Mouse (Mus musculus): ENCODE results near the gene Slc30a4. TPM values are rescaled to one million over a fixed set of nuclear protein-coding genes. Genes with fewer than 3 reads are reported as not detected.

The Slc30a4 gene
- polyA plus RNA-seq, 1 experiment from 2014 or later = 12.9 TPM

GRCm38 (mm10) chr2:122672841-122673240 is 29.6 kb downstream of the Slc30a4 start:
- H3K27ac ChIP-seq (replicated peaks; ENCODE audit: low read depth, low read length) = no peak overlapping the region
- H3K4me3 ChIP-seq (ENCODE audit: low read depth, low read length) = no peak overlapping the region
- H3K9me3 ChIP-seq (replicated peaks; ENCODE audit: control insufficient read depth, low read length) = no peaks in the 10 kb centered on the region
- H3K4me2 ChIP-seq (ENCODE audit: low read depth, low read length) = no peak overlapping the region
- DNase-seq (ENCODE audit: low spot score) = no peak
- no peak overlapping the region for H3K9ac ChIP-seq (replicated peaks; ENCODE audit: low read length)
- H3K36me3 ChIP-seq (replicated peaks; ENCODE audit: control insufficient read depth, insufficient read depth, low read depth, low read length) = no peaks in the 10 kb centered on the region
- ATAC-seq (replicated peaks; ENCODE audit: insufficient number of reproducible peaks, low FRiP score, low TSS enrichment, low read depth) = no peak
- 75% methylated on average over 5 of the region's 5 CpGs for WGBS
- no peaks in the 10 kb centered on the region for H3K4me1 ChIP-seq (ENCODE audit: control insufficient read depth, insufficient read depth, low read length)
- H3K27me3 ChIP-seq (ENCODE audit: control insufficient read depth, insufficient read depth, low read length) = no peaks in the 10 kb centered on the region

- no peak overlapping the region for H3K27ac ChIP-seq (replicated peaks; ENCODE audit: low read depth, low read length)
- 75% methylated on average over 5 of the region's 5 CpGs for WGBS
These were observed 30.7 kb downstream of the Slc30a4 start for GRCm38 (mm10) chr2:122671714-122672113.

GRCm38 (mm10) chr2:122667856-122668255 is 34.6 kb downstream of the Slc30a4 start:
- Histone ChIP-seq H3K4me3 (ENCODE audit: low read depth, low read length) (no peak overlapping the region), H3K9me3 (replicated peaks; ENCODE audit: control insufficient read depth, low read length) (no peaks in the 10 kb centered on the region), H3K4me2 (ENCODE audit: low read depth, low read length) (no peak overlapping the region), H3K4me1 (ENCODE audit: control insufficient read depth, insufficient read depth, low read length) (no peaks in the 10 kb centered on the region), H3K9ac (replicated peaks; ENCODE audit: low read length) (no peak overlapping the region), H3K27ac (replicated peaks; ENCODE audit: low read depth, low read length) (no peak overlapping the region), H3K27me3 (ENCODE audit: control insufficient read depth, insufficient read depth, low read length) (no peaks in the 10 kb centered on the region), H3K36me3 (replicated peaks; ENCODE audit: control insufficient read depth, insufficient read depth, low read depth, low read length) (no peaks in the 10 kb centered on the region)
- peak; percentile 60 for DNase-seq (ENCODE audit: low spot score)
- 53% methylated on average over 5 of the region's 5 CpGs for WGBS
- ATAC-seq (replicated peaks; ENCODE audit: insufficient number of reproducible peaks, low FRiP score, low TSS enrichment, low read depth) = no peak

More at GRCm38 (mm10) chr2:122671714-122672113, 30.7 kb downstream of the Slc30a4 start:
- H3K4me1 ChIP-seq (ENCODE audit: control insufficient read depth, insufficient read depth, low read length) = no peaks in the 10 kb centered on the region
- no peaks in the 10 kb centered on the region for H3K9me3 ChIP-seq (replicated peaks; ENCODE audit: control insufficient read depth, low read length)
- no peak; the same call in 1 of the 2 replicates for ATAC-seq (replicated peaks; ENCODE audit: insufficient number of reproducible peaks, low FRiP score, low TSS enrichment, low read depth)
- H3K36me3 ChIP-seq (replicated peaks; ENCODE audit: control insufficient read depth, insufficient read depth, low read depth, low read length) = no peaks in the 10 kb centered on the region
- H3K4me2 ChIP-seq (ENCODE audit: low read depth, low read length) = no peak overlapping the region
- no peaks in the 10 kb centered on the region for H3K27me3 ChIP-seq (ENCODE audit: control insufficient read depth, insufficient read depth, low read length)
- no peak overlapping the region for H3K9ac ChIP-seq (replicated peaks; ENCODE audit: low read length)
- no peak for DNase-seq (ENCODE audit: low spot score)
- H3K4me3 ChIP-seq (ENCODE audit: low read depth, low read length) = no peak overlapping the region

GRCm38 (mm10) chr2:122665973-122666875 is 36.2 kb downstream of the Slc30a4 start:
- DNase-seq (ENCODE audit: low spot score) (peak; percentile 64), ATAC-seq (replicated peaks; ENCODE audit: insufficient number of reproducible peaks, low FRiP score, low TSS enrichment, low read depth) (no peak)
- H3K9ac ChIP-seq (replicated peaks; ENCODE audit: low read length) = no peak overlapping the region
- no peak overlapping the region for H3K4me2 ChIP-seq (ENCODE audit: low read depth, low read length)
- no peak overlapping the region for H3K4me3 ChIP-seq (ENCODE audit: low read depth, low read length)
- 45% methylated on average over 12 of the region's 12 CpGs for WGBS
- H3K9me3 ChIP-seq (replicated peaks; ENCODE audit: control insufficient read depth, low read length) = no peaks in the 10 kb centered on the region
- no peaks in the 10 kb centered on the region for H3K27me3 ChIP-seq (ENCODE audit: control insufficient read depth, insufficient read depth, low read length)
- H3K36me3 ChIP-seq (replicated peaks; ENCODE audit: control insufficient read depth, insufficient read depth, low read depth, low read length) = no peaks in the 10 kb centered on the region
- no peak overlapping the region for H3K27ac ChIP-seq (replicated peaks; ENCODE audit: low read depth, low read length)
- H3K4me1 ChIP-seq (ENCODE audit: control insufficient read depth, insufficient read depth, low read length) = no peaks in the 10 kb centered on the region

- H3K4me1 ChIP-seq (ENCODE audit: control insufficient read depth, insufficient read depth, low read length) = no peaks in the 10 kb centered on the region
- no peak overlapping the region for H3K27ac ChIP-seq (replicated peaks; ENCODE audit: low read depth, low read length)
- DNase-seq (ENCODE audit: low spot score) = no peak
- H3K9me3 ChIP-seq (replicated peaks; ENCODE audit: control insufficient read depth, low read length) = no peaks in the 10 kb centered on the region
- H3K27me3 ChIP-seq (ENCODE audit: control insufficient read depth, insufficient read depth, low read length) = no peaks in the 10 kb centered on the region
- no peak overlapping the region for H3K4me2 ChIP-seq (ENCODE audit: low read depth, low read length)
- no peak; the same call in 1 of the 2 replicates for ATAC-seq (replicated peaks; ENCODE audit: insufficient number of reproducible peaks, low FRiP score, low TSS enrichment, low read depth)
- 59% methylated on average over 6 of the region's 6 CpGs for WGBS
- H3K36me3 ChIP-seq (replicated peaks; ENCODE audit: control insufficient read depth, insufficient read depth, low read depth, low read length) = no peaks in the 10 kb centered on the region
- H3K4me3 ChIP-seq (ENCODE audit: low read depth, low read length) = no peak overlapping the region
- H3K9ac ChIP-seq (replicated peaks; ENCODE audit: low read length) = no peak overlapping the region
These were observed 37.0 kb downstream of the Slc30a4 start for GRCm38 (mm10) chr2:122665253-122665972.

GRCm38 (mm10) chr2:122659825-122660224 is 42.6 kb downstream of the Slc30a4 start:
- Histone ChIP-seq H3K4me1 (ENCODE audit: control insufficient read depth, insufficient read depth, low read length) (no peaks in the 10 kb centered on the region), H3K9me3 (replicated peaks; ENCODE audit: control insufficient read depth, low read length) (no peaks in the 10 kb centered on the region), H3K4me3 (ENCODE audit: low read depth, low read length) (no peak overlapping the region), H3K4me2 (ENCODE audit: low read depth, low read length) (no peak overlapping the region), H3K36me3 (replicated peaks; ENCODE audit: control insufficient read depth, insufficient read depth, low read depth, low read length) (no peaks in the 10 kb centered on the region), H3K27ac (replicated peaks; ENCODE audit: low read depth, low read length) (no peak overlapping the region), H3K9ac (replicated peaks; ENCODE audit: low read length) (no peak overlapping the region), H3K27me3 (ENCODE audit: control insufficient read depth, insufficient read depth, low read length) (no peaks in the 10 kb centered on the region)
- DNase-seq (ENCODE audit: low spot score) = no peak
- whole genome bisulfite sequencing = 89% methylated on average over 7 of the region's 7 CpGs
- ATAC-seq (replicated peaks; ENCODE audit: insufficient number of reproducible peaks, low FRiP score, low TSS enrichment, low read depth) = no peak

- Histone ChIP-seq H3K9me3 (replicated peaks; ENCODE audit: control insufficient read depth, low read length) (no peaks in the 10 kb centered on the region), H3K27ac (replicated peaks; ENCODE audit: low read depth, low read length) (no peak overlapping the region), H3K27me3 (ENCODE audit: control insufficient read depth, insufficient read depth, low read length) (no peaks in the 10 kb centered on the region), H3K36me3 (replicated peaks; ENCODE audit: control insufficient read depth, insufficient read depth, low read depth, low read length) (no peaks in the 10 kb centered on the region), H3K9ac (replicated peaks; ENCODE audit: low read length) (no peak overlapping the region), H3K4me2 (ENCODE audit: low read depth, low read length) (no peak overlapping the region), H3K4me1 (ENCODE audit: control insufficient read depth, insufficient read depth, low read length) (no peaks in the 10 kb centered on the region), H3K4me3 (ENCODE audit: low read depth, low read length) (no peak overlapping the region)
- no peak for DNase-seq (ENCODE audit: low spot score)
- no peak for ATAC-seq (replicated peaks; ENCODE audit: insufficient number of reproducible peaks, low FRiP score, low TSS enrichment, low read depth)
- WGBS = 78% methylated on average over 11 of the region's 11 CpGs
These were observed 44.5 kb downstream of the Slc30a4 start for GRCm38 (mm10) chr2:122657707-122658524.
